Mouse (Mus musculus): ENCODE measurements around the gene Mia2. TPM values are rescaled to one million over a fixed set of nuclear protein-coding genes. Genes with fewer than 3 reads are reported as not detected.

Mia2 gene
- polyA plus RNA-seq, 1 experiment from 2014 or later: 37.2 TPM

DNA sequence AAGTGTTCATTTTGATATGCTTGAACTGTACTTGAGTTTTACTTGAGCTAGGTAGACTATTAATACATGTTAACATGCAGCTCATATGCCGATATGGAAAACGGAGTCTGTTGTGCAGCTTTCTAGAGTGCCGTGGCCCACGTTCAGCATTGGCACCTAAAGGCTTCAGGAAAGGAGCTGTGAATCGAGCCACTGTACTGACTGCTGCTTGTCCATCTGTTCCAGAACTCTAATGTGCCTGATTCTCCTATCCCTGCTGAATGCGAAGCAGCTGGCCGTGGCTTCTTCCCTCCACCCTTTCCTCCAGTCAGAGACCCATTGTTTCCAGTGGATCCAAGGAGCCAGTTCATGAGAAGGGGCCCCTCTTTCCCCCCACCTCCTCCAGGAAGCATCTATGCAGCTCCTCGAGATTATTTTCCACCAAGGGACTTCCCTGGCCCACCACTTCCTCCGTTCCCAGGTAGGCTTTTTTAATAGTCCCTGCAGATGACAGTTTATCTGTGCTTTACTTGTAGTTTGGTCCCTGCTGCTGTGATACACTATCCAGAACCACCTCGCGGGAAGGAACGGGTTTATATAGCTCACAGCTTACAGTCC lies 92.6 kb downstream of the Mia2 start:
- no peak overlapping the region for H3K9ac ChIP-seq (replicated peaks)
- no peaks in the 10 kb centered on the region for H3K27me3 ChIP-seq
- WGBS: 85% methylated on average over 12 of the region's 12 CpGs
- peaks cover 44% of the 10 kb centered on the region for H3K36me3 ChIP-seq
- H3K9me3 ChIP-seq: no peaks in the 10 kb centered on the region
- H3K4me1 ChIP-seq: no peaks in the 10 kb centered on the region
- H3K4me2 ChIP-seq (replicated peaks): no peak overlapping the region
- no peak for ATAC-seq (replicated peaks)
- H3K4me3 ChIP-seq: no peak overlapping the region
- H3K27ac ChIP-seq (replicated peaks): no peak overlapping the region

DNA sequence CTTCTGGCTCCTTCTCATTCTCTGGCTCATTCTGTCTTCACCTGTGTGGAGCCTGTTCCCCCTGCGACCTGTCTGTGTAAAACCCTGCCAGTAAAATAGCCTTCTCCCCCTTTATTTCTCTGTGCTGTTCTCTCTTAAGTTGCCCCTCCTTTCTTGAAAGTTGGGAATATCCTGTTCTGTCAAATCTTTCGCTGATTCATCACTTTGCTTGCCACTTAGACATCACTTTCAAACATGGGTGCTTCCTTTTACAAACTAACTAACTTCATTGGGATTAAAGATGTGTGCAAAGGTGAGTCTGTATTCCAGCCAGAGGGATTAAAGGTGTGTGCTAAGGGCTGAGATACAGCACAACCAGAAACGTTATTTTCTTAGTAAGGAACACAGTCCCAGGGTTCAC lies 98.0 kb downstream of the Mia2 start:
- Histone ChIP-seq H3K9me3 (no peaks in the 10 kb centered on the region), H3K36me3 (peaks cover 15% of the 10 kb centered on the region), H3K9ac (replicated peaks) (no peak overlapping the region), H3K27me3 (no peaks in the 10 kb centered on the region), H3K4me2 (replicated peaks) (no peak overlapping the region), H3K27ac (replicated peaks) (no peak overlapping the region), H3K4me3 (no peak overlapping the region), H3K4me1 (no peaks in the 10 kb centered on the region)
- WGBS: 83% methylated on average over 3 of the region's 3 CpGs
- ATAC-seq (replicated peaks): no peak

DNA sequence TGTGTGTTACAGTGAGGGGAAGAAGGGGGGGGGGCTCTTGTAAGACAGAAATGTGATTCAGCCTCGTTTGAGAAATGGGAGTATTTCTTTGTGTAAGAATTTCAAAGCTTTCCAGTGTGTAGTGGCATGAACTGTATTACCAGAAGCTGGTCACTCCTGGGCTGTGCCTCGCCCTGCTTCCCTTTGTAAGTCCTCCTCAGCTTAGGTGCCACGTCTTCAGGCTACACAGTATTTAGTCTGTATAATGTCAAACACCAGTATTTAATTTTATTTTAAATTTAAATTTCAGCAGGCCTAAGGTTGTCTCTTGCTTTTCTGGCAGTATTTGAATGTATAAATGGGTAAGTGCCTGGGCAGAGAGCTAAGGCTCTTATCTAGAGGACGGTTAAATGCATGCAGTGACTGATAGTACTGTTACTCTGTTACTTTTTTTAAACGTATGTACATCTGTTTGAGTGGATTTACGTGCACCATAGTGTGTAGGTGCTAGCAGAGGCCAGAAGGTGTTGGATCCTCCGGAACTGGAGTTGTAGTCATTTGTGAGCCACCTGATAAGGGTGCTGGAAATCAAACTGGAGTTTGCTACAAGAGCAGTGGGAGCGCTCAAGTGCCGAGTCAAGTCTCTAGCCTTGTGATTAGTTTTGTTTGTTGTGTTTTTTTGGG lies 98.9 kb downstream of the Mia2 start:
- H3K27ac ChIP-seq (replicated peaks): no peak overlapping the region
- peaks cover 17% of the 10 kb centered on the region for H3K36me3 ChIP-seq
- WGBS: 85% methylated on average over 9 of the region's 9 CpGs
- no peaks in the 10 kb centered on the region for H3K4me1 ChIP-seq
- no peaks in the 10 kb centered on the region for H3K9me3 ChIP-seq
- H3K27me3 ChIP-seq: no peaks in the 10 kb centered on the region
- H3K4me3 ChIP-seq: no peak overlapping the region
- ATAC-seq (replicated peaks): no peak
- H3K9ac ChIP-seq (replicated peaks): no peak overlapping the region
- no peak overlapping the region for H3K4me2 ChIP-seq (replicated peaks)

DNA sequence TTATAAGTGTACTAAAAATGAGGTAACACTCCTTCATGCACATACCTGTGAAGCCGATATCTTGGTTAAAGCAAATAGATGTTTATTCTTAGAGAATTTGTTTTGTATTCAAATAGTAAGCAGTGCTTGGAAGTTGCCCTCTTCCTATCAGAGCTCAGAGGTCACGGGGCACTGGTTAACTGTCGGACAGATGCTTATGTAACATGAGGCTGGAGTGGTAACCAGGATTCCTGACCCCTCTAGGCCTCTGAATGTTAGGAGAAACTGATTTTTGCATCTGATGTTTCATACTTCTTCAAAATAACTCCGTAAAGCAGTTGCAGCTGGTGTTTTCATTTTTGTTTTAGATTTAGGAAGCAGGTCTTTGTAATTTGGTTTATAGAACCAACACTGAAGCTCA lies 99.5 kb downstream of the Mia2 start:
- ATAC-seq (replicated peaks): no peak

DNA sequence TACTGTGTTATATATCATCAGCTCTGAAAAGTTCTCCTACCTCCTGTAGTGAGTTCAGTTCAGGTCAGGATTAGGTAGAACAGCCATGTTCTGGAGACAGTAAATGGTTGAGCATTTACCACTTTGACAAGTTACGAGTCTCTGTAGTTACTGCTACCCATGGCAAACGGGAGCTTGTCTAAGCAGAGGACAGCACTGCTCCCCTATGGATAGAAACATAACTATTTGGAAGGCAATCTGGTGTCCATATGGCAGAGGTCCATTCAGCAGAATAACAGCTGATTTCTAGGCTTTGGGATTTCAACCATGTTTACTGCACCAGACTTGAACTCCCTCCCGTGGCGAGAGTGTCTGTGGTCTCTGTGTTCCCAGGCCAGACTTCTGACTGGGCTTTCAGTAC lies 100.3 kb downstream of the Mia2 start:
- 83% methylated on average over 4 of the region's 4 CpGs for WGBS
- Histone ChIP-seq H3K27ac (replicated peaks) (no peak overlapping the region), H3K36me3 (peaks cover 21% of the 10 kb centered on the region), H3K4me2 (replicated peaks) (no peak overlapping the region), H3K4me3 (no peak overlapping the region), H3K9ac (replicated peaks) (no peak overlapping the region), H3K4me1 (no peaks in the 10 kb centered on the region), H3K27me3 (no peaks in the 10 kb centered on the region), H3K9me3 (no peaks in the 10 kb centered on the region)
- ATAC-seq (replicated peaks): no peak

More for the DNA sequence above, 99.5 kb downstream of the Mia2 start:
- H3K4me2 ChIP-seq (replicated peaks): no peak overlapping the region
- H3K27ac ChIP-seq (replicated peaks): no peak overlapping the region
- H3K36me3 ChIP-seq: peaks cover 19% of the 10 kb centered on the region
- H3K9ac ChIP-seq (replicated peaks): no peak overlapping the region
- no peak overlapping the region for H3K4me3 ChIP-seq
- WGBS: 91% methylated on average over 4 of the region's 4 CpGs
- no peaks in the 10 kb centered on the region for H3K9me3 ChIP-seq
- H3K4me1 ChIP-seq: no peaks in the 10 kb centered on the region
- H3K27me3 ChIP-seq: no peaks in the 10 kb centered on the region

DNA sequence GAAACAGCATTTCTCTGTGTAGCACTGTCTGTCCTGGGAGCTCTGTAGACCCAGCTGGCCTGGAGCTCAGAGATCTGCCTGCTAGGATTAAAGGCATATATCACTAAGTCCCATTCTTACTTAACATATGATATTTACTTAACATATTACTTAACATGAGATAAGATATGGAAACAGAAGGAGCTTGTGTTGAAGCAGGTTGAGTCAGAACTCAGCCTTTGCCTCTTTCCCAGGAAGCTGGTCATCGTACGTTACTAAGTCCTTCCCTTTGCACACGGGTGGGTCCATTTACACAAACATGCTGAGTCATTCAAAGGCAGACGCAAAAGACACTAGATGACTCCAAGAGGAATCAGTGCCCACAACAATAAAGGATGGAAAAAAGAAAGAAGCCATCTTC lies 103.2 kb downstream of the Mia2 start:
- 89% methylated on average over 4 of the region's 4 CpGs for WGBS
- no peak for ATAC-seq (replicated peaks)
- Histone ChIP-seq H3K36me3 (peaks cover 35% of the 10 kb centered on the region), H3K4me3 (no peak overlapping the region), H3K4me2 (replicated peaks) (no peak overlapping the region), H3K9ac (replicated peaks) (no peak overlapping the region), H3K9me3 (no peaks in the 10 kb centered on the region), H3K4me1 (no peaks in the 10 kb centered on the region), H3K27ac (replicated peaks) (no peak overlapping the region), H3K27me3 (no peaks in the 10 kb centered on the region)

DNA sequence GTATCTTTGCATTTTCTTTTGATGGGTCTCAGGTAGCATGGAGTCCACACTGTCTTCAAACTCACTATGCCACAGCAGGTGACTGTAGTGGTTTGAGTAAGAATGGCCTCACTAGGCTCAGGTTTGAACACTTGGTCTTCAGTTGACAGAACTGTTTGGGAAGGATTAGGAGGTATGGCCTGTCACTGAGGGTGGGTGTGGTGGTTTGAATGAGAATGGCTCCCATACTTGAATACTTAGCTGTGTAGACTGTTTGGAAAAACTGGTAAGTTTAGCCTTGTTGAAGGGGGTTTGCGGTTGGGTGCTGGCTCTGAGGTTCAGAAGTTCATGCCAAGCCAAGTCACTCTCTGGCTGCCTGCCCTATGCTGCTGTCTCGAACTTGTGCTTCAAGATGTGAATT lies 103.8 kb downstream of the Mia2 start:
- Histone ChIP-seq H3K4me1 (no peaks in the 10 kb centered on the region), H3K4me2 (replicated peaks) (no peak overlapping the region), H3K9ac (replicated peaks) (no peak overlapping the region), H3K9me3 (no peaks in the 10 kb centered on the region), H3K27ac (replicated peaks) (no peak overlapping the region), H3K4me3 (no peak overlapping the region), H3K27me3 (no peaks in the 10 kb centered on the region), H3K36me3 (peaks cover 41% of the 10 kb centered on the region)
- ATAC-seq (replicated peaks): no peak
- 90% methylated on average over 2 of the region's 2 CpGs for WGBS

DNA sequence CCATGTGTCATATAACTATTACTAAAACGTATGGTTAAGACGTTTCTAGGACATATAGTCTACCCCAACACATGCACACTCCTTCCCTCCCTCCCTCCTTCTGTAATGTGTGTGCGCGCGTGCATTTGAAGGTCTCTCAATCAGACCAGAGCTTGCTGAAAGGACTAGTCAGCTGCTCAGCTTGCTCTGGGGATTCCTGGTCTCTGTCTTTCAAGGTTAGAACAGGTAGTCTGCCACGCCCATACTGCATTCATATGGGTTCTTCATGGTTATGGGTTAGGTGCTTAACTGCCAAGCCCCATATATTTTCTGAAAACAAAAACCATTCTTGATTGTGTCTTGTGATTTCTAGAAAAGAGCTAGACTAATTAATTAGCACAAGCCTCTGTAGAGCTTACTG lies 110.0 kb downstream of the Mia2 start:
- no peak for ATAC-seq (replicated peaks)
- WGBS: 94% methylated on average over 6 of the region's 6 CpGs
- H3K36me3 ChIP-seq: peaks cover 34% of the 10 kb centered on the region
- H3K4me2 ChIP-seq (replicated peaks): no peak overlapping the region
- no peak overlapping the region for H3K9ac ChIP-seq (replicated peaks)
- H3K27me3 ChIP-seq: no peaks in the 10 kb centered on the region
- 0 out of 2 replicates have a peak, but pooled peaks cover 4% of the 10 kb centered on the region for H3K9me3 ChIP-seq
- H3K4me3 ChIP-seq: no peak overlapping the region
- H3K27ac ChIP-seq (replicated peaks): no peak overlapping the region
- H3K4me1 ChIP-seq: no peaks in the 10 kb centered on the region

DNA sequence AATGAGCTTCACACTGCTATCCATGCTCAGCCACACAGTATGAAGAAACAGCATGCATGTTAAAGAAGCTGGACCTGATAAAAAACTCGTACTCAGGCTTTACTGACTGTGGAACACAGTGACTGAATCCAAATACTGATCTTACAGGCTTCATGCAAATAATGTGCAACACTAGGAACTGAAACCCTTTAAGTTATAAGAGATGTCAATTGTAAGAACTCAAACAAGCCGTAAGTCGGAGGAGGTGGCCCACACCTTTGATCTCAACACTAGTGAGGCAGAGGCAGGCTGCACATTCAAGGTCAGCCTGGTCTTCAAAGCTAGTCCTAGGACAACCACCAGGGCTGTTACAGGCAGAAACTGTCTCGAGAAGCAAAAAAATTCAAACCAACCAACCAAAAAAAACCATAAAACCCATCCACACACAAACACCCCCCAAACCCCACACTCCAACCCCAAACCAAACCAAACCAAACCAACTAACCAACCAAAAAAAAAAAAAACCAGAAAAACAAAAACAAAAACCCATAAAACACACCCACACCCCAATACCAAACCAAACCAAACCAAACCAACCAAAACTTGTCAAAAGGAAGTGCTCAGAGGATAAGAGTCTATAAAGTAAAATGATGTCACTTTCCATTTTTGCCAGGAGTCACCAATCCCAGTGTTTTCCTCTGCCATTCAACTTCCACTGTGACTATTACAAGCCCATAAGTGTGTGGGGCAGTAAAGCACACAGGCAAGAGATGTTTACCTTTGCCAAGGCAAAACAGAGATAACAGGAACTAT lies 110.8 kb downstream of the Mia2 start:
- no peak for ATAC-seq (replicated peaks)

DNA sequence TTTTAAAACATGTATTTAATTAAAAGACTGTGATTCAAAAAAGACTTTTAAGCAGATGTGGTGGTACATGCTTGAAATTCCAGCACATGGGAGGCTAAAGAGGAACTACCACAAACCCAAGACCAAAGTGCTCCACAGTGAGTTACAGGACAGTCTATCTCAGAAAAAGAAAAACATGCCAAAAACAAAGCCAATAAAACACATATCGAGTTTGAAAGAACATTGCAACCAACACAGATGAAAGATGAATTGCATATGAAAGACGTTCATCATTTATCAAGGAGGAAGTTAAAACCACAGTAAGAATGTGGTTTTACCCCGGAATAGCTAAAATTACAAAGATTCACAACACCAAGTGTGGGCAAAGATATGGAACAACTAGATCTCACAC lies 111.4 kb downstream of the Mia2 start:
- H3K27ac ChIP-seq (replicated peaks): no peak overlapping the region
- WGBS: 94% methylated on average over 3 of the region's 3 CpGs
- no peaks in the 10 kb centered on the region for H3K4me1 ChIP-seq
- no peak for ATAC-seq (replicated peaks)
- no peak overlapping the region for H3K4me3 ChIP-seq
- H3K9ac ChIP-seq (replicated peaks): no peak overlapping the region
- peaks cover 38% of the 10 kb centered on the region for H3K36me3 ChIP-seq
- H3K9me3 ChIP-seq: 0 out of 2 replicates have a peak, but pooled peaks cover 4% of the 10 kb centered on the region
- H3K4me2 ChIP-seq (replicated peaks): no peak overlapping the region
- no peaks in the 10 kb centered on the region for H3K27me3 ChIP-seq

More for the DNA sequence above, 110.8 kb downstream of the Mia2 start:
- Histone ChIP-seq H3K9me3 (0 out of 2 replicates have a peak, but pooled peaks cover 4% of the 10 kb centered on the region), H3K9ac (replicated peaks) (no peak overlapping the region), H3K27ac (replicated peaks) (no peak overlapping the region), H3K4me3 (no peak overlapping the region), H3K27me3 (no peaks in the 10 kb centered on the region), H3K4me1 (no peaks in the 10 kb centered on the region), H3K4me2 (replicated peaks) (no peak overlapping the region), H3K36me3 (peaks cover 33% of the 10 kb centered on the region)
- 98% methylated on average over 4 of the region's 4 CpGs for WGBS

DNA sequence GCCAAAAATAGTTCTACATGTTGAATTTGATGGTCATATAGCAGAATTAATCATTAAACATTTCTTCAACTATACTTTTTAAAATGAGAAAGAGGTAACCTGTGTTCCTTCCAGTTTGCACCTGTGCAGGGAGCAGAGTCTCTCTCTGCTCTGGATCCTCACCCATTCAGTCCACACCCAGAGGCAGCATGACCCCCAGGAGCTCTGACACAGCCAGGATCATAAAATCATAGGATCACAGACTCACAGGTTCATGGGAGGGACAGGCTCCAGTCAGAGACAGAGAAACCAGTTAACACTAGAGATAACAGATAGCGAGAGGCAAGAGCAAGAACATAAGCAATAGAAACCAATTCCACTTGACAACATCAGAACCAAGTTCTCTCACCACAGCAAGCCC lies 112.2 kb downstream of the Mia2 start:
- Histone ChIP-seq H3K4me3 (no peak overlapping the region), H3K9me3 (0 out of 2 replicates have a peak, but pooled peaks cover 4% of the 10 kb centered on the region), H3K27ac (replicated peaks) (no peak overlapping the region), H3K36me3 (peaks cover 34% of the 10 kb centered on the region), H3K4me1 (no peaks in the 10 kb centered on the region), H3K4me2 (replicated peaks) (no peak overlapping the region), H3K9ac (replicated peaks) (no peak overlapping the region), H3K27me3 (no peaks in the 10 kb centered on the region)
- no peak for ATAC-seq (replicated peaks)
- WGBS: 100% methylated on average over 1 of the region's 1 CpGs

DNA sequence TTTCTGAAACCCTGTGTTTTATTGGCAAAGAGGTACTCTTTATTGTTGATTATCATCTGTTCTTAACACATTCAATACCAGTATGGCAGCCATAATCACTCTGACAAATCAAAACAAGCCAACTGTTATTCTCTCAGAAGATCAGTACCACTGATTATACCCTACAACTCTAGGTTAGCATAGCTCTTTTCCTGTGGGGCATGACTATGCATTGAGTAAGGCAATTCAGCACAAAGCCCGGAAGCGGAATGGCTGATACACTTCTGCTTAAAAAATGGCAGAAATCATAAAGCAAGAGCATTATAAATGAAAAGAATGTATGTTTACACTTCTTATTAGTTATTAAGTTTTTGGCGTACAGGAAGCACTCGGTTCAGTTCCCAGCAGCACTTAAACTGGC lies 120.6 kb downstream of the Mia2 start:
- Histone ChIP-seq H3K9ac (replicated peaks) (no peak overlapping the region), H3K4me1 (peaks cover 30% of the 10 kb centered on the region), H3K36me3 (peaks cover 8% of the 10 kb centered on the region), H3K4me3 (no peak overlapping the region), H3K27ac (replicated peaks) (no peak overlapping the region), H3K9me3 (no peaks in the 10 kb centered on the region), H3K27me3 (no peaks in the 10 kb centered on the region), H3K4me2 (replicated peaks) (0 out of 2 replicates have a peak overlapping the region, but pooled peaks have one; percentile 8)
- 87% methylated on average over 4 of the region's 4 CpGs for WGBS
- ATAC-seq (replicated peaks): no peak
